Mouse (Mus musculus) olfactory bulb, adult 2 months (tissue): Measurements from ENCODE around the gene L1td1.

Source experiments
- CTCF ChIP-seq: fragments of 200-500 bp; IDR thresholded peaks from 2 replicates; pipeline ENCODE4 v1.5.1; 2012; ENCODE audit warnings: low read depth, mild to moderate bottlenecking, low read length, moderate library complexity; ENCODE audit not compliant: insufficient read depth
- POLR2A ChIP-seq: fragments of 200-500 bp; IDR thresholded peaks from 2 replicates; pipeline ENCODE4 v1.6.1; 2012; ENCODE audit warnings: mild to moderate bottlenecking, low read depth, low read length, moderate library complexity; ENCODE audit not compliant: insufficient read depth

- TF ChIP-seq POLR2A (no peak), CTCF (no peak)
Measured at GRCm38 (mm10) chr4:98688520-98688919, 38.0 kb upstream of the L1td1 start.
